Mouse (Mus musculus) left cerebral cortex, adult 8-10 months (tissue): ENCODE data around the gene Gm10228. TPM values are rescaled to one million over a fixed set of nuclear protein-coding genes. Genes with fewer than 3 reads are reported as not detected.
"Not testable (repeated sequence)": the region's sequence is repeated elsewhere in the genome, so short reads cannot be mapped to it uniquely, and the experiment has no call there.

Experiments used
- DNase-seq, 2 experiments: peaks; one replicate each; pipeline ENCODE4 v3.0.0; 2022; ENCODE audit warnings: low spot score in 2 of 2
- total RNA-seq, 4 experiments: library from RNA; stranded (reverse); gene quantifications; 2 replicates each; pipeline ENCODE4 v1.2.4; 2022

Gm10228 gene
- total RNA-seq, result not detected

DNA sequence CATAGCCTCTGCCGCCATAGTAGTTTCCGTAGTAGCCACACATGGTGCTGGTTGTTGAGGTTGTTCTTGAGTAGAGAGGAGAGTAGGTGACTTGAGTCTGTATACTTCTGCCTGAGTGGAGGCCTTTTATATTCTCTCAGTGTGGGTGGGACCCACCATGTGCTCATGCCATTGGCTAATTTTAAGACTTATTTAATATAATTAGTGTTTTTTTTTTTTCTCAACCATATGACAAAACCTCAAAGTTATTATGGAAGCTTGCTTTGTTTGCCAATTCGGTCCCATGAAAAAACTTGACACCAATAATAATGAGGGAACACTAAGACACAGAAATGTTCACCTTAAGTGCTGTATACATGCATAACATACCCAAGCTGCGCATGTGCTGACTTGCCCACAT lies at the start of gene Gm10228:
TSS of gene Gm10228 (minus strand) at position 101 of the 400 bp plus-strand sequence.
- not testable (repeated sequence) for DNase-seq

DNA sequence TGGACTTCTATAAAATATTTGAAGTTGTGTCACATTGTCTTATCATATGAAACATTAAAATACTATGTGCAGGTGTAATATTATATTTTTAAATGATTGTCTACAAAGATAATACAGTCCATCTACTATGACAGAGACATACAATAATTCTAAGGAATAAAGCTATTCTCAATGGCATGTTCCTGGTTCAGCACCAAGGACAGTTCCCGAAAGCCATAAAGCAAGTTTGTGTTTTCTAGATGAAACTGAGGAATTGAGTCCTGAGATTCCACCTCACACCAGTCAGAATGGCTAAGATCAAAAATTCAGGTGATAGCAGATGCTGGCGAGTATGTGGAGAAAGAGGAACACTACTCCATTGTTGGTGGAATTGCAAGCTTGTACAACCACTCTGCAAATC lies 29.8 kb upstream of the Gm10228 start:
- not testable (repeated sequence) for DNase-seq

DNA sequence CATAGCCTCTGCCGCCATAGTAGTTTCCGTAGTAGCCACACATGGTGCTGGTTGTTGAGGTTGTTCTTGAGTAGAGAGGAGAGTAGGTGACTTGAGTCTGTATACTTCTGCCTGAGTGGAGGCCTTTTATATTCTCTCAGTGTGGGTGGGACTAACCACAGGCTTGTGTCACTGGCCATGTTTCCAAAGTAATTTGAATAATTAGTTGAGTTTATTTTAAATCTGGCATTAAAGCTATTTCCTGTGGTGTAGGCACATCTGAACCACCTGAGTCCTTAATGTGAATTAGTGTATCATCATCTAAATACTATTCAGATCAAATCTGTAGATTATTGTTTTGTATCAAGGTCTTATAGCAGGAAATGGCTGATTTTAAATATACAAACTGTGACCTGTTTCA lies 22.6 kb upstream of the Gm10228 start, which contains the start of gene 1110025L11Rik:
TSS of gene 1110025L11Rik (minus strand) at position 101 of the 400 bp plus-strand sequence.
- not testable (repeated sequence) for DNase-seq

DNA sequence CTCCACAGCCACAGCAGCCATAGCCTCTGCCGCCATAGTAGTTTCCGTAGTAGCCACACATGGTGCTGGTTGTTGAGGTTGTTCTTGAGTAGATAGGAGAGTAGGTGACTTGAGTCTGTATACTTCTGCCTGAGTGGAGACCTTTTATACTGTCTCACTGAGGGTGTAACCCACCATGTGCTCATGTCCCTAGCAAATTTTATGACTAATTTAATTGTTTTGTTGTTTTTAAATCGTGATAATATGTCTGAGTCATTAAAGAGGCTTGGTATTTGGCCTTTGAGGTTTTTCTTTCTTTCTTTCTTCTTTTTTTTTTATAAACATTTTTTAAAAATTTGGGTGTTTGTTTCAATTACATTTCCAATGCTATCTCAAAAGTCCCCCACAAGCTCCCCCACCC lies 6.5 kb upstream of the Gm10228 start, which contains the start of gene Krtap6-5:
TSS of gene Krtap6-5 (minus strand) at position 101 of the 400 bp plus-strand sequence.
- no peak for DNase-seq

DNA sequence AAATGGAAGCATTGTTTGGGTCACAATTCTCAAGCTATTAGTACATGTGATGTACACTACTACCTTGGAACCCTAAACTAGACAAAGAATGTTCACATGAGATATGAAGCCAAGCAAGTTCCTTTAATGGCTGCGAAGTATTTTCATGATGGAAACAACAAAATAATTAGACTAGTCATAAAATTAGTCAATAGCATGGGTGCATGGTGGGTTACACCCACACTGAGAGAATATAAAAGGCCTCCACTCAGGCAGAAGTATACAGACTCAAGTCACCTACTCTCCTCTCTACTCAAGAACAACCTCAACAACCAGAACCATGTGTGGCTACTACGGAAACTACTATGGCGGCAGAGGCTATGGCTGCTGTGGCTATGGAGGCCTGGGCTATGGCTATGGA lies 9.9 kb downstream of the Gm10228 start, which contains the start of gene Krtap6-1:
TSS of gene Krtap6-1 (plus strand) at position 301 of the 400 bp plus-strand sequence.
- DNase-seq, result not testable (repeated sequence)

DNA sequence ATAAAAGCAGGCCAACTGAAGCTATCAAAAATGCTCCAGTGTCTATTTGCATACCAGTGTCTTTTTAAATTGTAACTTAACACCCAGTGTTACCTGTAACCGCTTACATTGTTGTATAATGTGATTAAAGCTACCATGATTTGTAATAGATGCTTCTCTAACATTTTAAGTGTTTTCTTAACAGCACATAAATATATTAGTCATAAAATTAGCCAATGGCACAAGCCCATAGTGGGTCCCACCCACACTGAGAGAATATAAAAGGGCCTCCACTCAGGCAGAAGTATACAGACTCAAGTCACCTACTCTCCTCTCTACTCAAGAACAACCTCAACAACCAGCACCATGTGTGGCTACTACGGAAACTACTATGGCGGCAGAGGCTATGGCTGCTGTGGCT lies 26.3 kb downstream of the Gm10228 start, which contains the start of gene Gm10229:
TSS of gene Gm10229 (plus strand) at position 301 of the 400 bp plus-strand sequence.
- DNase-seq, result not testable (repeated sequence)

DNA sequence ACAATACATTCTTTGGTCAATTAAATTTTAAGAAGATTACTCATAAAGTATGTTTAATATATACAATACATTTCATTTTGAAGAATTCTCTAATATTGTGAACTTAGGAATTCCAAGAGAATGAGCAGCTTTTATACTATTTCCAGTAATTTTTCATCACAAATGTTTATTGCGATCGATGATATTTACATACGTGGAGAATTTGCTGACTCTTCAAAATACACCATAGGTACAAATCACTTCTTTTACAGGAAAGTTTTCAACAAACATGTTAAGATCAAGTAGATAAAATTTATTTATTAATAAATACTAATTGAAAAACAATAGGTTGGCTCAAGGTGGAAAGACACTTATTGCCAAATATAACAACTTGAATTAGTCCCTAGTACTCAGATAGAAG lies 27.3 kb downstream of the Gm10228 start:
- no peak for DNase-seq

DNA sequence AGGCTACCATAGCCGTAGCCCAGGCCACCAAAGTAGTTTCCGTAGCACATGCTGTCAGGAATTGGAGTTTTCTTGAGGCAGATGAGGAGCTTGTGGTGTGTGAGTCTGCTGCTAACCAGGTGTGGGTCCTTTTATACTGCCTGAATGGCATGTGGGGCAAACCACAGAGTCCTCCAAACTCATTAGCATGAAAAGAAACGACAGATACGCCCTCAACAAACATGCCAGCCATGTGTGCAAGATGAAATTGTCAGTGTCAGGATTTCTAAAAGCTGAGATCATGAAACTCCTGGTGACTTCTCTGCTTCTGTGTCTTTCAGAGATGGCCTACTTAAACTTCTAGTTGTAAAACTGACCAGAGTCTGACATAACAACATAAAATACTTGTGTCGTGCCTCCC lies 30.6 kb downstream of the Gm10228 start, which contains the start of gene Krtap22-2:
TSS of gene Krtap22-2 (minus strand) at position 101 of the 400 bp plus-strand sequence.
- no peak for DNase-seq

Other genes starting within 250 kb of the Gm10228 start
- not detected for gene Gm20741, start 229.3 kb downstream of the Gm10228 start, total RNA-seq
- not detected for gene Krtap15, start 221.3 kb downstream of the Gm10228 start, total RNA-seq
- not detected for gene Krtap14, start 215.3 kb downstream of the Gm10228 start, total RNA-seq
- gene Krtap19-1, start 172.1 kb downstream of the Gm10228 start, total RNA-seq, result not detected
- not detected for gene Krtap19-2, start 167.2 kb downstream of the Gm10228 start, total RNA-seq
- not detected for gene Krtap19-3, start 163.4 kb downstream of the Gm10228 start, total RNA-seq
- gene Krtap19-4, start 156.4 kb downstream of the Gm10228 start, total RNA-seq, result not detected
- not detected for gene Krtap19-5, start 145.0 kb downstream of the Gm10228 start, total RNA-seq
- not detected for gene Krtap19-9b, start 109.2 kb downstream of the Gm10228 start, total RNA-seq
- not detected for gene Krtap16-3, start 78.6 kb downstream of the Gm10228 start, total RNA-seq
- gene Krtap22-2, start 30.7 kb downstream of the Gm10228 start, total RNA-seq, result not detected
- not detected for gene Gm10229, start 26.2 kb downstream of the Gm10228 start, total RNA-seq
- gene Krtap6-1, start 9.8 kb downstream of the Gm10228 start, total RNA-seq, result not detected
- gene Krtap6-5, start 6.4 kb upstream of the Gm10228 start, total RNA-seq, result not detected
- gene 1110025L11Rik, start 22.5 kb upstream of the Gm10228 start, total RNA-seq, result not detected
- gene Krtap6-3, start 42.5 kb upstream of the Gm10228 start, total RNA-seq, result not detected
- gene Gm6358, start 99.4 kb upstream of the Gm10228 start, total RNA-seq, result not detected
- gene Gm10061, start 109.6 kb upstream of the Gm10228 start, total RNA-seq, result not detected
- gene Gm9789, start 116.5 kb upstream of the Gm10228 start, total RNA-seq, result not detected
- not detected for gene Gm7735, start 128.0 kb upstream of the Gm10228 start, total RNA-seq
- gene 1110057P08Rik, start 133.3 kb upstream of the Gm10228 start, total RNA-seq, result not detected
- not detected for gene Krtap20-2, start 164.4 kb upstream of the Gm10228 start, total RNA-seq